Mouse (Mus musculus): ENCODE results near the gene Cnih3. TPM values are rescaled to one million over a fixed set of nuclear protein-coding genes. Genes with fewer than 3 reads are reported as not detected.

Gene Cnih3
- 0.08 TPM for polyA plus RNA-seq (2017; shearing (Covaris generic))

GRCm38 (mm10) chr1:181352367-181353199 is at the start of gene Cnih3:
TSS of gene Cnih3 (plus strand) at chr1:181352628.

Other genes with a start within 250 kb of the Cnih3 start
- 28.9 TPM for gene Nvl, start 208.4 kb upstream of the Cnih3 start, polyA plus RNA-seq (2017; shearing (Covaris generic))
- gene Cnih4, start 207.9 kb upstream of the Cnih3 start, polyA plus RNA-seq (2017; shearing (Covaris generic)) = 67.6 TPM
- 51.8 TPM for gene Wdr26, start 140.6 kb upstream of the Cnih3 start, polyA plus RNA-seq (2017; shearing (Covaris generic))
- not detected for gene Ccdc121, start 158.8 kb downstream of the Cnih3 start, polyA plus RNA-seq (2017; shearing (Covaris generic))
- 1.8 TPM for gene Dnah14, start 223.9 kb downstream of the Cnih3 start, polyA plus RNA-seq (2017; shearing (Covaris generic))